Mouse (Mus musculus): Measurements from ENCODE around the gene Agbl3.

DNA sequence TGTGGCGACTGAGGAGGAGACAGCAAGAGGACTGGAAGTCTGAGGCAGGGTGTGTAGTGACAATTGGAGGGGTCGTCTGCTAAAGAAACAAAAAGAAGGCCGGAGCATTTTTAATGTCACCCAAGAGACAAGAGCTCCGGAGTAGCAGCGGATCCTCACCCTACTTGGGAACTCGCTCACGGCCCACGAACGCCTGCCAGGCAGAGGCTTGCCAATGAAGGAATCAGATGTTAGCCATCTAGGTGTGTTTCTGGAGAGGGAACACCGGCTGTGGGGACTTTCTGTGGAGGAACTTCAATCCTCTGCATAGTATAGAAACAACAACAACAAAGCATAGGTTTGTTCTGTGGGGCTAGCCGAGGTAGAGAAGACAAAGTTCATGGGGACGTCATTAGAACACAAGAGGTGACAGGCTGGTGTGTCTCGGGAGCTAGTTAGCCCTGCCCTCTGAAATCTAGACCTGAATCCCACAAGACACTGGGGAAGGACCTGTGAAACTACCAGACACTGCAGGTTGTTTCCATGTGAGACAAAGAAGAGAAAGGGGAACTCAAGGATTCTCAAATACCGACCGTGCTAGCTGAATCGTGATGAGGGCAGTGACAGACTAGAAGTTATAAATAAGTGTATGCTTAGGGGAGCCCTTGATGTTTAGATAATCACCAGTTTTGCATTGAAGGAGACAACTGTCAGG is 87.2 kb downstream of the Agbl3 start:
- no peak for TF ChIP-seq POLR2A (IDR thresholded peaks at IDR 0.05; ENCODE audit: low read depth, low read length)
- no peak for TF ChIP-seq CTCF (IDR thresholded peaks at IDR 0.05; ENCODE audit: extremely low read depth, insufficient read length, insufficient replicate concordance, low read depth, low read length)
